Mouse (Mus musculus) liver, postnatal 0 days (tissue): Measurements from ENCODE around the gene Gm9733.

Experiments used
- CTCF ChIP-seq: sonication (generic); IDR thresholded peaks from 2 replicates; pipeline ENCODE4 v1.5.1; 2016; ENCODE audit warnings: antibody characterized with exemption, low read depth
- EP300 ChIP-seq: IDR thresholded peaks from 2 replicates; pipeline ENCODE4 v1.6.1; 2016; ENCODE audit warnings: antibody characterized with exemption, low read depth, mild to moderate bottlenecking

- peak; percentile 80 for TF ChIP-seq CTCF
- no peak for TF ChIP-seq EP300
Measured at GRCm38 (mm10) chr3:15264450-15264849, 67.7 kb downstream of the Gm9733 start.
